Mouse (Mus musculus) testis, adult 2 months (tissue): Measurements from ENCODE around the gene Krt28. TPM values are rescaled to one million over a fixed set of nuclear protein-coding genes. Genes with fewer than 3 reads are reported as not detected.

Experiments used
- H3K27ac ChIP-seq: fragments of 200-500 bp; 2 replicates; pipeline ENCODE4 v1.5.1; 2012; ENCODE audit warnings: low read depth, low read length; ENCODE audit not compliant: control insufficient read depth, insufficient read depth
- H3K27me3 ChIP-seq: fragments of 200-500 bp; 2 replicates; pipeline ENCODE4 v1.6.1; 2012; ENCODE audit warnings: mild to moderate bottlenecking, low read length, moderate library complexity; ENCODE audit not compliant: control insufficient read depth, insufficient read depth
- H3K36me3 ChIP-seq: fragments of 200-500 bp; 2 replicates; pipeline ENCODE4 v1.6.1; 2012; ENCODE audit warnings: mild to moderate bottlenecking, low read length; ENCODE audit not compliant: control insufficient read depth, insufficient read depth
- H3K4me1 ChIP-seq: fragments of 200-500 bp; 2 replicates; pipeline ENCODE4 v1.6.1; 2012; ENCODE audit warnings: low read length; ENCODE audit not compliant: control insufficient read depth, insufficient read depth
- H3K4me3 ChIP-seq: fragments of 200-500 bp; 2 replicates; pipeline ENCODE4 v1.5.1; 2012; ENCODE audit warnings: low read depth, mild to moderate bottlenecking, low read length, moderate library complexity, mixed read lengths; ENCODE audit not compliant: control insufficient read depth
- CTCF ChIP-seq: fragments of 200-500 bp; IDR thresholded peaks from 2 replicates; pipeline ENCODE4 v1.5.1; 2012; ENCODE audit warnings: low read depth, mild to moderate bottlenecking, inconsistent platforms, low read length, moderate library complexity; ENCODE audit not compliant: control insufficient read depth, insufficient read depth, insufficient replicate concordance
- POLR2A ChIP-seq: fragments of 200-500 bp; IDR thresholded peaks from 2 replicates; pipeline ENCODE4 v1.6.1; 2012; ENCODE audit warnings: low read depth, mild to moderate bottlenecking, inconsistent platforms, low read length, moderate library complexity; ENCODE audit not compliant: control insufficient read depth
- polyA plus RNA-seq: library from polyadenylated mRNA; depleted of rRNA; stranded (reverse); fragments of >200 nt; gene quantifications from 2 replicates; pipeline ENCODE4 v1.2.3, GENCODE M21; 2012

The Krt28 gene
- polyA plus RNA-seq, 1 experiment, result 0.11 TPM

DNA sequence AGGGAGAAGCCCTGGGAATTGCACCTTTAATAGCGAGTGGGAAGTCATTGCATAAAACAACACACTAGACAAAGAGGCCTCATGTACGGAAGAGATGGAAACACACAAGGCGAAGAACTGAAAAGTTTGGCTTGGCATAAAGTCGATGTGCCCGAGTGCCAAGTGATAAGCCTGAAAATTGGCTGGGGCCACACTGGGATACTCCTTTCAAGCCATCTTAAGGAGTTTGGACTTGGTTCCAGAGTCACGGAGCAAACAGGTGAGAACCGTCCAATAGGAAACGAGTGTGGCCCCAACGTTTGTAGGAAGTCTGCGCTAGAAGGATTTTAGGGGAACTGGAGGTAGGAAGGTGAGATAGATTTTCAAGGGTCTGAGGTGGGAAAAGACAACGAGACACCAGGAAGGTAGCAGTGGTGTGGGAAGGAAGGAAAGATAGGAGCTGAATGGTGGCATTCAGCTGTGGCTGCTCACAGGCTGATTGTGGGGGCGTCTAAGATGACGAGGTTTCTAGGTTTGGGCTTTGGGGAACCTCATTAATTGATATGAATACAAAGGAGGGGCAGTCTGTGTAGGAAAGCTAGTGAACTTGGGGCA, 25.4 kb upstream of the Krt28 start:
- H3K27me3 ChIP-seq, result no peaks in the 10 kb centered on the region
- H3K27ac ChIP-seq, result no peak overlapping the region
- no peak overlapping the region for H3K4me3 ChIP-seq
- TF ChIP-seq CTCF (no peak), POLR2A (no peak)
- H3K36me3 ChIP-seq, result no peaks in the 10 kb centered on the region
- H3K4me1 ChIP-seq, result no peaks in the 10 kb centered on the region

GRCm38 (mm10) chr11:99398832-99399231, 24.1 kb upstream of the Krt28 start:
- Histone ChIP-seq H3K27me3 (no peaks in the 10 kb centered on the region), H3K4me3 (no peak overlapping the region), H3K27ac (no peak overlapping the region), H3K36me3 (no peaks in the 10 kb centered on the region), H3K4me1 (no peaks in the 10 kb centered on the region)
- TF ChIP-seq POLR2A (no peak), CTCF (no peak)

DNA sequence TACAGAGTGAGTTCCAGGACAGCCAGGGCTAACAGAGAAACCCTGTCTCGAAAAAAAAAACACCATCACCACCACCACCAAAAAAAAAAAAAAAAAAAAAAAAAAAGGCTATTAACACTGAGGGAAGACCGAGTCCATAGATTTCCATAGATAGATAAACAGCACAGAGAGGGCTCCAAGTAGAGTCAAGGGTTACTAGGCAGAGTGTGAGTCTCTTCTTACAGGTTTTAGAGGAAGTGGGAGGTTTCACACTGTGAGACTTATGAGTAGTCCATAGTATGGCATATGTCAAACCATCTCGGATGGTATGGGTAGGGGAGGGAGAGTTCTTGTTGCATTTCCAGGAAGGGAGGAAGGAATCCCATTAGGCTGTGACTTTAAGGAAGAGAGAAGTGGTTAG, 23.4 kb upstream of the Krt28 start:
- Histone ChIP-seq H3K4me3 (no peak overlapping the region), H3K27ac (no peak overlapping the region), H3K36me3 (no peaks in the 10 kb centered on the region), H3K27me3 (no peaks in the 10 kb centered on the region), H3K4me1 (no peaks in the 10 kb centered on the region)
- TF ChIP-seq CTCF (no peak), POLR2A (no peak)

- H3K4me3 ChIP-seq, result no peak overlapping the region
- H3K4me1 ChIP-seq, result no peaks in the 10 kb centered on the region
- no peak overlapping the region for H3K27ac ChIP-seq
- H3K36me3 ChIP-seq, result no peaks in the 10 kb centered on the region
- no peaks in the 10 kb centered on the region for H3K27me3 ChIP-seq
- TF ChIP-seq CTCF, result no peak
- no peak for TF ChIP-seq POLR2A
Observed at GRCm38 (mm10) chr11:99396661-99397060, 22.0 kb upstream of the Krt28 start.

GRCm38 (mm10) chr11:99396034-99396433, 21.3 kb upstream of the Krt28 start:
- TF ChIP-seq POLR2A (no peak), CTCF (no peak)
- Histone ChIP-seq H3K27me3 (no peaks in the 10 kb centered on the region), H3K27ac (no peak overlapping the region), H3K4me1 (no peaks in the 10 kb centered on the region), H3K4me3 (no peak overlapping the region), H3K36me3 (no peaks in the 10 kb centered on the region)

GRCm38 (mm10) chr11:99392492-99392891, 17.8 kb upstream of the Krt28 start:
- H3K36me3 ChIP-seq, result no peaks in the 10 kb centered on the region
- TF ChIP-seq CTCF (no peak), POLR2A (no peak)
- no peak overlapping the region for H3K27ac ChIP-seq
- H3K4me3 ChIP-seq, result no peak overlapping the region
- no peaks in the 10 kb centered on the region for H3K27me3 ChIP-seq
- no peaks in the 10 kb centered on the region for H3K4me1 ChIP-seq

DNA sequence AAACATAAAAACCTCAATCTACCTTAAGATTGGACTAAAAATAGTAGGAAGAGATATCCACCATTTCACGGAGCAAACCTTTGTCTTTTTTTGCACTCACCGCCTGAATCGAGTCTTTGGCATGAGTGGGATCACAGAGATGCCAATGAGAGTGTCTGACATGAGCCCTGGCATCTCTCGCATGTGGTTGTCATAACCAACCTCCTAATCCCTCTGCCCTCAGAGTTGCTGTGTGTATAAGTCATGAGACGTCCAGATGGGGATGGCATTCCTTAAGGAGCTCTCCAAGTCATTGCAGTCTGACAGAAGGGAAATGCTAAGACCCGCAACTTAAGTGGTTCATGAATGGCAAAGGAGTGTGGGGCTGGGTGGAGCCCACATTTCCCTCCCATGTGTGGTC, 16.7 kb upstream of the Krt28 start:
- H3K4me1 ChIP-seq, result no peaks in the 10 kb centered on the region; the same call in 1 of the 2 replicates
- H3K27ac ChIP-seq, result no peak overlapping the region
- no peak overlapping the region for H3K4me3 ChIP-seq
- H3K27me3 ChIP-seq, result no peaks in the 10 kb centered on the region
- no peak for TF ChIP-seq POLR2A
- TF ChIP-seq CTCF, result no peak
- no peaks in the 10 kb centered on the region for H3K36me3 ChIP-seq

GRCm38 (mm10) chr11:99390866-99391265, 16.2 kb upstream of the Krt28 start:
- Histone ChIP-seq H3K4me3 (no peak overlapping the region), H3K27ac (no peak overlapping the region), H3K4me1 (no peaks in the 10 kb centered on the region; the same call in 1 of the 2 replicates), H3K27me3 (no peaks in the 10 kb centered on the region), H3K36me3 (no peaks in the 10 kb centered on the region)
- no peak for TF ChIP-seq CTCF
- TF ChIP-seq POLR2A, result no peak
